Mouse (Mus musculus) Patski (cell line): ENCODE results near the gene Cep128. TPM values are rescaled to one million over a fixed set of nuclear protein-coding genes. Genes with fewer than 3 reads are reported as not detected.
A peak's percentile ranks its signal among the peaks of the same experiment; 100 is the strongest.
"Not testable (repeated sequence)": the region's sequence is repeated elsewhere in the genome, so short reads cannot be mapped to it uniquely, and the experiment has no call there.

ENCODE experiments used
- ATAC-seq: fragments of 100-300 bp; one replicate; pipeline ENCODE4 v1.8.0; 2021
- CTCF ChIA-PET: fragments of 350-600 bp; sonication (Branson Sonifier 250); formaldehyde crosslinking; loops from one replicate; lab custom pipeline; 2022; ENCODE audit warnings: inconsistent platforms; lab: Charles Lee
- POLR2A ChIA-PET: fragments of 350-600 bp; sonication (Branson Sonifier 250); formaldehyde crosslinking; loops from one replicate; lab custom pipeline; 2022; ENCODE audit warnings: antibody characterized with exemption, inconsistent platforms; lab: Charles Lee
- DNase-seq: peaks from one replicate; pipeline ENCODE4 v3.0.0-alpha.2; 2011; ENCODE audit warnings: low read depth, low spot score
- H3K27me3 ChIP-seq: fragments of 371-371 bp; one replicate; pipeline ENCODE4 v1.5.1; 2021
- CTCF ChIP-seq: fragments of 100-300 bp; IDR thresholded peaks from one replicate; pipeline ENCODE4 v1.5.1; 2021
- in situ Hi-C: fragments of 300-500 bp; cut with MboI; formaldehyde crosslinking; loops from 3 replicates; pipeline ENCODE4 v1.11.1; 2018; ENCODE audit warnings: low pct_unique_long_range_greater_than_20kb, mixed read lengths
- polyA plus RNA-seq: library from polyadenylated mRNA; unstranded; gene quantifications from one replicate; pipeline ENCODE4 v1.2.3, GENCODE M21; 2021

Cep128 gene
- polyA plus RNA-seq, 1 experiment from 2014 or later = 9.3 TPM

DNA sequence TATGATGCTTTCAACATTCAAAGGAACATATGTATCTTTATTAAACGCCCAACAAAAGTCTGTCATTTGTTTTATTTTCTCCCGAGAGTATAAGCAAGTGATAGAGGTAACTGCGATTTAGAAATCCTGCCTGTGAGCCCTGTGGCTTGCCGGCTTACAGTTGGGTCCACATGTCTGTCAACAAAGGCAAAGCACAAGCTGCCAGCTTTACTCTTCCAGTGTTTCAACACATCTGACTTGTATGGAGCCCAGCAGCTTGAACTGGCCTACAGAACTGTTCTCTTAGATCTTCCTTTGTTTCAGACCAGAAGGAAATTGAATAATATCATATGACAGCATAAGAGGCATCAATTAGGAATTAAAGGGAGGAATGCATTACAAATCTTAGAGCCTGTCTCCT, 357.1 kb downstream of the Cep128 start:
- CTCF ChIA-PET = no interaction called here
- no peak for TF ChIP-seq CTCF
- POLR2A ChIA-PET = no interaction called here
- DNase-seq (no peak), ATAC-seq (no peak)
- in situ Hi-C loops = no loop called here
- no peaks in the 10 kb centered on the region for H3K27me3 ChIP-seq

DNA sequence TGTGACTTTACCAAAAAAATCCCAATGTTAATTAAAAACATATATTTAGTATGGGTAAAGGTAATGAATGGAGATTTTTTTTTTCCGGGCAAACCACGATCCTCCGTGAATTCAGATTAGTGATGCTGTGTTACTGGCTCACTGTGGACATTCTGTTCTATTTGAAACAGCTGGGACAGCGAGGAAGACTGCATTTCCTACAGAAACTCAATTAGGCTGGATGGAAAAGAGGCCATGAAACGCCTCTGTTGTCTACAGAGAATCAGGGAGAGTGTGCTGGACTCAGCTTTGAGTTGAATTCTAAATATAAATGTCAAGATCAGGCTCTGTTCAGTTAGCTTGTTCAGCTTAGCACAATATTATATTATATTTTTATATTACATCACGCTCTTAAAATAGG, 369.1 kb downstream of the Cep128 start:
- TF ChIP-seq CTCF = no peak
- DNase-seq (no peak), ATAC-seq (no peak)
- in situ Hi-C loops = no loop called here
- POLR2A ChIA-PET = no interaction called here
- H3K27me3 ChIP-seq = no peaks in the 10 kb centered on the region
- CTCF ChIA-PET = interaction anchor here (1.6 kb wide), 1 partner anchor 14 kb away, joined by 5 read pairs; no protein-coding TSS in a partner anchor

DNA sequence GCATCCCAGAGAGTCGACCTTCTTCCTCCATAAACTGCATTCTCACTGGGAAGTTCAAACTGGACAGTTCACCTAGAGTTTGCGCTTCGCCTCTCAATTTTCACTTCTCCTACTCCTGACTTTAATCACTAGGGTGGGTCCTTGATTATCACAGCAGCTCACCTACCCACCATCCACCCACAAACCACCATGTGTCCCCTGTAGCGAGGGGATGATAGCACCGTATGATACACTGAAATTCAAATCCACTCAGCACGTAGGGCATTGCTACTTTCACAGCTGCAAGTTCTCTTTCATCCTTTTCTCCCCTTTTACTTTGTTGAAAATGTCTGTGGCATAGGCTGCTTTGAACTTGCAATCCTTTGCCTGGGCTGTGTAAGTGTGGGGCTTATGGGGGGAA, 371.2 kb downstream of the Cep128 start:
- DNase-seq (no peak), ATAC-seq (no peak)
- no peaks in the 10 kb centered on the region for H3K27me3 ChIP-seq
- CTCF ChIA-PET = no interaction called here
- TF ChIP-seq CTCF = no peak
- POLR2A ChIA-PET = no interaction called here
- in situ Hi-C loops = no loop called here

DNA sequence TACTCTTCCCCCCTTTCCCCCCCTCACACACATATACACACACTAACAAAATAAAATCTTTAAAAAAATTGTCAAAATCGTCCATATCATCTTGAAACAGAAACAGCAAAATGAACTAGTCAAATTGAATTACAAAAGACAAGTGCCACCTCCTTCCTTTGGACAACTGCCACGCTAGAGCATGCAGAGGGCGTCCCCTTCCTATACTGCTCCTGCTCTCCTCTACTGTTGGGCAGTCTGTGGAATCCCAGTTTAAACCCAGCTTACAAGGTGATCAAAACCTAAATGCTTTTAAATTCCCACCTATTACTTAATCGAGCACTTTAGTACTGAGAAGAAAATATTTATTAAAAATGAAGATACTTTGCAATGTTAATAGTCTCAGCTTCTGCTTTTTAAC, 372.0 kb downstream of the Cep128 start:
- CTCF ChIA-PET = no interaction called here
- ATAC-seq = no peak

DNA sequence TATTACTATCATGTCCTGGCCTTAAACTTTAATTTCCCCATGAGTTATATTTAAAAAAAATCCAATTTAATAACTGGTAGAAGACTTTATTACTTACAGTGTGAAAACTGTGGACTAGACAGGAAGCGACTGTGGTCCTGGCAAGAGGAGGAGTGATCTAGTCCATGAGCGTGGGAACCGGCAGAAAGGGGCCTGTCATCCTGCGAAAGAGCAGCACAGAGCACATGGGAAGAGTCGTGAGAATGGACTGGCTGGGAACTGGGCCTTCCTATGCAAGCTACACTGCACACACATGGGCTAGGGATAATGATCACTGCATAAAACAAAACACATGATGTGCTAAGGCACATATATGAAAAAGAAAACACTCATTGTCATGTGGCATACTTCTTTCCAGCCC, 375.5 kb downstream of the Cep128 start:
- ChIA-PET POLR2A (no interaction called here), CTCF (no interaction called here)
- H3K27me3 ChIP-seq = no peaks in the 10 kb centered on the region
- TF ChIP-seq CTCF = no peak
- in situ Hi-C loops = no loop called here
- ATAC-seq (no peak), DNase-seq (no peak)

More for the DNA sequence above, 372.0 kb downstream of the Cep128 start:
- in situ Hi-C loops = no loop called here
- no peak for DNase-seq
- no peak for TF ChIP-seq CTCF
- no peaks in the 10 kb centered on the region for H3K27me3 ChIP-seq
- POLR2A ChIA-PET = interaction anchor here (0.6 kb wide), 1 partner anchor 16 kb away, joined by 4 read pairs; no protein-coding TSS in a partner anchor

DNA sequence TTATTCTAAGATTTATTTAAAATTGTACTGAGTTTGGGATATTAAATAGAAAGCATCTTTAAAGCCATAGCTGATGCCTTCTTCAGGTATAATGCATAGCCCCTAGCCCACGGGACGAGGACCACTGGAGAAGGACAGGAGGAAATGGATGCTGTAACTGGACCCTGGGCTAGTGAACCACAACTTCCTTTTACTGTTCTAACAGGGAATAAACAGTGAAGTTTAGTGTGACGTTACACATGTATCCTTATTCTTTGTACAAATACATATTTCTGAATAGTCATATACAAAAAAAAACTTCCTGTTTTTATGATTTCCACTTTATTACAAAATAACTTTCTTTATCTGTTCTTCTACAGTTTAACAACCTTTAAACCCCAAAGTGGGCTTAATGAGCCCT, 376.0 kb downstream of the Cep128 start:
- POLR2A ChIA-PET = no interaction called here

DNA sequence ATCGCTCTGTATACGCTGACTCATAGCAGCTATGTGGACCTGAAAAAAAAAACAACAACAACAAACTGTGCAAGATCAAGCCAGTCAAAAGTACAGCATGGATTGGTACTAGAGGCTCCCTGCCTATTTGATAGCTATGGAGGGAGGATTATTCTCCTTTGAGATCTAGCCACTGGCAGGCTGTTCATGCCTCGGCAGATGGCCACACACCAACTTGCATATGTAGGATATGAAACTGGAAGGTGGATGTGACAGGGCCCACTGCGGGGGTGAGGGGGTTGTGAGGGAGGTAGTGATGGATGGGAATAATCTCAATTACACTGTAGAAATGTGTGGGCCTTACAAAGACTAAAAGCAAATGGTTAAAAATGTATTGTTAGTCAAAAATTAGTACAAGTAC, 386.7 kb downstream of the Cep128 start:
- no peak for ATAC-seq
- POLR2A ChIA-PET = no interaction called here
- H3K27me3 ChIP-seq = no peaks in the 10 kb centered on the region
- DNase-seq = no peak
- in situ Hi-C loops = no loop called here
- no peak for TF ChIP-seq CTCF
- CTCF ChIA-PET = no interaction called here

More for the DNA sequence above, 376.0 kb downstream of the Cep128 start:
- no peak for TF ChIP-seq CTCF
- DNase-seq (no peak), ATAC-seq (no peak)
- CTCF ChIA-PET = no interaction called here
- H3K27me3 ChIP-seq = no peaks in the 10 kb centered on the region
- in situ Hi-C loops = no loop called here

DNA sequence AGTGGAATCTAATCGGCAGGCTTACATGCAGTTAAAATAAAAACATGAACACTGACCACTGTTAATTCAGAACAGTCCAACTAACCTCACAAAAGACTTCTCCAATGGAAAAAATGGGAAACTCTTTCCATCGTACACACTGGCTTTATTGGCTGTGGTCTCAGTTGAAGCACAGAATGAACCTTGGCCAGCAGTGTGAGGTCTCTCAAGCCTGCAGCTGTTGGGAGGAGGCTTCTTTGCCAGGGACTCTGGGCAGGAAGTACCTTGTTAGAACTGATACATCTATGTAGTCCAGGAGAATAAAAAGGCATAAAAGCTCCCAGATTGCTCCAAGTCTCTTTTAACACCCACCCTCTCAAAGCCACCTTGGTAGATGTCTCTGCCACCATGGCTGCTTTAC, 390.9 kb downstream of the Cep128 start:
- ChIA-PET POLR2A (no interaction called here), CTCF (no interaction called here)
- ATAC-seq = no peak
- no peak for DNase-seq
- no peaks in the 10 kb centered on the region for H3K27me3 ChIP-seq
- in situ Hi-C loops = no loop called here
- no peak for TF ChIP-seq CTCF

DNA sequence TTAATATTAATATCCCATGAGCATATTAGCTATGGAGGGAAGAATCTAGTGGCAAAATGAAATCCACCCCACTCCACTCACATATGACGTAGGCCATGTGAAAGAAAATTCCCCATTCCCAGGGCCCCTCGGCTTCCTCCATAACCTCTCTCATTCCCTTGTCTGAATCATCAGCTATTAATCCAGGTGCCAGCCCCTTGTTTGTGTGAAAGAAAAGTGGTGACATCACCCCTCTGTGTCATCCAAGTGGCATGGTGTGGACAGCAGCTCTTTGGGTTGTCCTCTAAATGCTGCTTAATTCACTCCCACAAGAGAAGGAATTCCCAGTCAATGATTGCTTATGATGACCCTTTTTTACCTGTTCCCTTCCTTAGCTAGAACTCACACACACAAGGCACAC, 396.4 kb downstream of the Cep128 start:
- ATAC-seq (peak; percentile 89), DNase-seq (peak; percentile 15)
- H3K27me3 ChIP-seq = no peaks in the 10 kb centered on the region
- CTCF ChIA-PET = interaction anchor here (1.1 kb wide), 1 partner anchor 13 kb away, joined by 4 read pairs; no protein-coding TSS in a partner anchor
- in situ Hi-C loops = no loop called here
- no peak for TF ChIP-seq CTCF
- POLR2A ChIA-PET = no interaction called here

DNA sequence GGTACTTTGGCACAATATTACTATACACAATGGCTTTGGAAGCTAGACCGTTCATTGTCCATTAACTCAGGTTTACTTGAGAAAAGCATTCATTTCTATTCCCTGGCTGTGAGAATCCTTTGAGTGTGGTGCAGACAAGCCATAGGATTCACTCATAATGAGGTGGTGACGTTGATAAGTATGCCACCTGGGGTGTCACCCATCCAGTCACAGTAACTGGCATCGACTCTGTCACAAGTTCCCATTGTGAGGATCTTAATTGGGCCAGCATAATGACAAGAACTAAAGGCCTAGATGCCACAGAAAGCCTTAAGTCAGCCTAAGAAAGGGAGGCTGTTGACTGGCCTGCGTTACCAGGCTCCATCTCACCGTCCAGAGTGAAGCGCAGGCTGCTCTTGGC, 396.9 kb downstream of the Cep128 start:
- DNase-seq (no peak), ATAC-seq (no peak)
- ChIA-PET POLR2A (no interaction called here), CTCF (interaction anchor here (1.1 kb wide), 1 partner anchor 13 kb away, joined by 4 read pairs; no protein-coding TSS in a partner anchor)
- no peak for TF ChIP-seq CTCF
- in situ Hi-C loops = no loop called here
- no peaks in the 10 kb centered on the region for H3K27me3 ChIP-seq

DNA sequence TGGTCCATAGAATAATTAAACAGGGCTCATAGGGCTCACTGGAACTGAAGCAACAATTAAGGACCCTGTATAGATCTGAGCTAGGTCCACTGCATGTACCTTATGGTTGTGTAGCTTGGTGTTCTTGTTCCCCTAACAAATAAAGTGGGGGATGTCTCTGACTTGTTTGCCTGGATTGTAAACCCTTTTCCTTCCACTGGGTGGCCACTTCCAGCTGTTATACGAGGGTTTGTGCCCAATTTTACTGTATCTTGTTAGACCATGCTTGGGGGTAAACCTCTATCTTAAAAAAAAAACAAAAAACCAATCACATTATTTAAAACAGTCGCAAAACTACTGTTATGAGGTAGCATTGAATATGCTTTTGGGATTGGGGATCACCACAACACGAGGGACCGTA, 402.2 kb downstream of the Cep128 start:
- DNase-seq (no peak), ATAC-seq (no peak)
- POLR2A ChIA-PET = no interaction called here
- peak; percentile 5 for TF ChIP-seq CTCF
- in situ Hi-C loops = no loop called here
- CTCF ChIA-PET = interaction anchor here (1.3 kb wide), 1 partner anchor 12 kb away, joined by 3 read pairs; no protein-coding TSS in a partner anchor
- no peaks in the 10 kb centered on the region for H3K27me3 ChIP-seq

DNA sequence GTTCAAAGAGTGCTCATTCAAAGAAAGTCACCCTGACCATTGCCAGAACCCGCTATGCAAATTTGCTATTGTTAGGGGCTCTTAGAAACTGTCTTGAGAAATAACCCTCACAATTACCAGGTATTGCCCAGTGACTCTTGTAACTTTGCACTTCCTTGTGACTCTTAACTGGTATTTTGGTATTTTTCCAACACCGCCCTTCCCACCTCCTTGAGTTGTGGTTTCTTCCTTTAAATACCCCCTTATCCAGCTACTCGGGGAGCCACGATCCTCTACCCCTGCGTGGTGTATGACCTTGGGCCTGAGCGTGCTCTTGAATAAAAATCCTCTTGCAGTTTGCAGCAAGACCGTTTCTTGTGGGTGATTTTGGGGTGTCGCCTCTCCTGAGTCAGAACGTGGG, 407.8 kb downstream of the Cep128 start:
- CTCF ChIA-PET, H3K27me3 ChIP-seq, DNase-seq, in situ Hi-C loops, POLR2A ChIA-PET, ATAC-seq: not testable (repeated sequence)
